Mouse (Mus musculus) lung, postnatal 0 days (tissue): ENCODE results near the gene Gm49369. TPM values are rescaled to one million over a fixed set of nuclear protein-coding genes. Genes with fewer than 3 reads are reported as not detected.
"Not testable (repeated sequence)": the region's sequence is repeated elsewhere in the genome, so short reads cannot be mapped to it uniquely, and the experiment has no call there.

Experiments used
- ATAC-seq: fragments of 200-750 bp; cut with Nextera tagmentation; 2 replicates; pipeline ENCODE4 v1.8.0; 2017; ENCODE audit warnings: moderate library complexity
- DNase-seq: peaks from one replicate; pipeline ENCODE4 v3.0.0-alpha.2; 2016; ENCODE audit warnings: low spot score
- H3K27ac ChIP-seq: fragments of 300-500 bp; sonication (generic); 2 replicates; pipeline ENCODE4 v1.5.1; 2014; ENCODE audit warnings: antibody characterized with exemption, mild to moderate bottlenecking, low read length, mixed read lengths
- H3K27me3 ChIP-seq: fragments of 300-500 bp; sonication (generic); replicated peaks from 2 replicates; pipeline ENCODE4 v1.6.1; 2014; ENCODE audit warnings: low read length, mixed read lengths; ENCODE audit not compliant: insufficient read depth
- H3K36me3 ChIP-seq: fragments of 300-500 bp; sonication (generic); 2 replicates; pipeline ENCODE4 v1.6.1; 2014; ENCODE audit warnings: low read length, mixed read lengths; ENCODE audit not compliant: insufficient read depth
- H3K4me1 ChIP-seq: fragments of 300-500 bp; sonication (generic); 2 replicates; pipeline ENCODE4 v1.6.1; 2014; ENCODE audit warnings: antibody characterized with exemption, low read depth, low read length, mixed read lengths; ENCODE audit not compliant: insufficient read depth
- H3K4me2 ChIP-seq: fragments of 300-500 bp; sonication (generic); replicated peaks from 2 replicates; pipeline ENCODE4 v1.6.1; 2014; ENCODE audit warnings: low read depth, mild to moderate bottlenecking, low read length, moderate library complexity, mixed read lengths
- H3K4me3 ChIP-seq: fragments of 300-500 bp; sonication (generic); 2 replicates; pipeline ENCODE4 v1.5.1; 2014; ENCODE audit warnings: low read depth, low read length
- H3K9ac ChIP-seq: fragments of 300-500 bp; sonication (generic); replicated peaks from 2 replicates; pipeline ENCODE4 v1.6.1; 2014; ENCODE audit warnings: low read depth, mild to moderate bottlenecking
- H3K9me3 ChIP-seq: fragments of 300-500 bp; sonication (generic); 2 replicates; pipeline ENCODE4 v1.6.1; 2016; ENCODE audit warnings: low read length, mixed read lengths
- CTCF ChIP-seq: IDR thresholded peaks from 2 replicates; pipeline ENCODE4 v1.5.1; 2016; ENCODE audit warnings: antibody characterized with exemption, mild to moderate bottlenecking
- EP300 ChIP-seq: IDR thresholded peaks from 2 replicates; pipeline ENCODE4 v1.6.1; 2016; ENCODE audit warnings: antibody characterized with exemption, mild to moderate bottlenecking, control low read depth
- WGBS: fragments of 180-500 bp; shearing (Covaris S2); extraction: QIAGEN DNeasy Blood & Tissue Kit; methylation state at CpG from one replicate; pipeline ENCODE4 v1.1.7; 2014; 5-methylcytosine and 5-hydroxymethylcytosine counted together
- polyA plus RNA-seq: library from polyadenylated mRNA; unstranded; fragments of >200 nt; fragmentation: Nextera tagmentation; extraction: Ambion mirVana; gene quantifications from 2 replicates; pipeline ENCODE4 v1.2.1, GENCODE M21; 2015

Gene Gm49369
- polyA plus RNA-seq, 1 experiment from 2014 or later = 0.80 TPM

- H3K9ac ChIP-seq = no peak overlapping the region
- ATAC-seq (no peak), DNase-seq (no peak)
- no peak overlapping the region for H3K27ac ChIP-seq
- no peaks in the 10 kb centered on the region for H3K9me3 ChIP-seq
- WGBS = 89% methylated on average over 4 of the region's 4 CpGs
- no peaks in the 10 kb centered on the region for H3K4me1 ChIP-seq
- H3K27me3 ChIP-seq = no peaks in the 10 kb centered on the region
- H3K4me2 ChIP-seq = no peak overlapping the region
- no peaks in the 10 kb centered on the region for H3K36me3 ChIP-seq
- TF ChIP-seq CTCF = no peak
- no peak for TF ChIP-seq EP300
- no peak overlapping the region for H3K4me3 ChIP-seq
These were observed 51.2 kb downstream of the Gm49369 start for GRCm38 (mm10) chr7:142331281-142331680.

GRCm38 (mm10) chr7:142330271-142330724, 52.2 kb downstream of the Gm49369 start:
- Histone ChIP-seq H3K9me3 (no peaks in the 10 kb centered on the region), H3K27me3 (no peaks in the 10 kb centered on the region), H3K4me2 (no peak overlapping the region), H3K27ac (0 out of 2 replicates have a peak overlapping the region, but pooled peaks have one; percentile 20), H3K4me1 (no peaks in the 10 kb centered on the region), H3K36me3 (no peaks in the 10 kb centered on the region), H3K4me3 (no peak overlapping the region), H3K9ac (no peak overlapping the region)
- TF ChIP-seq EP300 (peak; percentile 18; the same call in 1 of the 2 replicates), CTCF (no peak)
- WGBS = 44% methylated on average over 9 of the region's 9 CpGs
- peak; percentile 57 for ATAC-seq
- DNase-seq = no peak

- DNase-seq (no peak), ATAC-seq (no peak)
- no peaks in the 10 kb centered on the region for H3K36me3 ChIP-seq
- no peak overlapping the region for H3K4me2 ChIP-seq
- H3K4me3 ChIP-seq = no peak overlapping the region
- no peaks in the 10 kb centered on the region for H3K9me3 ChIP-seq
- H3K9ac ChIP-seq = no peak overlapping the region
- no peaks in the 10 kb centered on the region for H3K27me3 ChIP-seq
- 91% methylated on average over 3 of the region's 3 CpGs for WGBS
- no peak overlapping the region for H3K27ac ChIP-seq
- no peaks in the 10 kb centered on the region for H3K4me1 ChIP-seq
- TF ChIP-seq EP300 (no peak), CTCF (no peak)
These were observed 54.0 kb downstream of the Gm49369 start for GRCm38 (mm10) chr7:142328507-142328906.

- Histone ChIP-seq H3K9ac (no peak overlapping the region), H3K4me3 (no peak overlapping the region), H3K27ac (no peak overlapping the region), H3K9me3 (no peaks in the 10 kb centered on the region), H3K4me2 (no peak overlapping the region), H3K36me3 (no peaks in the 10 kb centered on the region), H3K27me3 (no peaks in the 10 kb centered on the region), H3K4me1 (no peaks in the 10 kb centered on the region)
- DNase-seq (no peak), ATAC-seq (peak; percentile 37; the same call in 1 of the 2 replicates)
- WGBS = 24% methylated on average over 9 of the region's 9 CpGs
- TF ChIP-seq CTCF (no peak), EP300 (0 out of 2 replicates have a peak, but pooled peaks have one; percentile 19)
These were observed 55.6 kb downstream of the Gm49369 start for GRCm38 (mm10) chr7:142326714-142327445.

GRCm38 (mm10) chr7:142323396-142324117, 58.9 kb downstream of the Gm49369 start:
- no peak for DNase-seq
- Histone ChIP-seq H3K9me3 (no peaks in the 10 kb centered on the region), H3K36me3 (no peaks in the 10 kb centered on the region), H3K4me3 (no peak overlapping the region), H3K9ac (no peak overlapping the region), H3K27ac (no peak overlapping the region), H3K4me1 (no peaks in the 10 kb centered on the region), H3K4me2 (no peak overlapping the region), H3K27me3 (no peaks in the 10 kb centered on the region)
- 62% methylated on average over 12 of the region's 12 CpGs for WGBS
- TF ChIP-seq CTCF (no peak), EP300 (no peak)
- ATAC-seq = no peak

- Histone ChIP-seq H3K27me3 (no peaks in the 10 kb centered on the region), H3K27ac (no peak overlapping the region), H3K36me3 (no peaks in the 10 kb centered on the region), H3K4me2 (no peak overlapping the region), H3K4me1 (no peaks in the 10 kb centered on the region), H3K9ac (no peak overlapping the region), H3K9me3 (no peaks in the 10 kb centered on the region), H3K4me3 (no peak overlapping the region)
- TF ChIP-seq EP300 (no peak), CTCF (no peak)
- DNase-seq = no peak
- no peak for ATAC-seq
- 82% methylated on average over 6 of the region's 6 CpGs for WGBS
These were observed 59.8 kb downstream of the Gm49369 start for GRCm38 (mm10) chr7:142322641-142323040.

- H3K27ac ChIP-seq, H3K4me3 ChIP-seq, ATAC-seq, H3K27me3 ChIP-seq, H3K9ac ChIP-seq, H3K4me2 ChIP-seq, H3K36me3 ChIP-seq, H3K9me3 ChIP-seq, H3K4me1 ChIP-seq, DNase-seq: not testable (repeated sequence)
- 65% methylated on average over 3 of the region's 10 CpGs for WGBS
These were observed 60.7 kb downstream of the Gm49369 start for GRCm38 (mm10) chr7:142321637-142322306.
